Mouse (Mus musculus): ENCODE data around the gene Edn2. TPM values are rescaled to one million over a fixed set of nuclear protein-coding genes. Genes with fewer than 3 reads are reported as not detected.

The Edn2 gene
- polyA plus RNA-seq (2014; fragmentation: Nextera tagmentation; extraction: Ambion mirVana), result 0.32 TPM in 1 of 2 replicates, not detected in the other

DNA sequence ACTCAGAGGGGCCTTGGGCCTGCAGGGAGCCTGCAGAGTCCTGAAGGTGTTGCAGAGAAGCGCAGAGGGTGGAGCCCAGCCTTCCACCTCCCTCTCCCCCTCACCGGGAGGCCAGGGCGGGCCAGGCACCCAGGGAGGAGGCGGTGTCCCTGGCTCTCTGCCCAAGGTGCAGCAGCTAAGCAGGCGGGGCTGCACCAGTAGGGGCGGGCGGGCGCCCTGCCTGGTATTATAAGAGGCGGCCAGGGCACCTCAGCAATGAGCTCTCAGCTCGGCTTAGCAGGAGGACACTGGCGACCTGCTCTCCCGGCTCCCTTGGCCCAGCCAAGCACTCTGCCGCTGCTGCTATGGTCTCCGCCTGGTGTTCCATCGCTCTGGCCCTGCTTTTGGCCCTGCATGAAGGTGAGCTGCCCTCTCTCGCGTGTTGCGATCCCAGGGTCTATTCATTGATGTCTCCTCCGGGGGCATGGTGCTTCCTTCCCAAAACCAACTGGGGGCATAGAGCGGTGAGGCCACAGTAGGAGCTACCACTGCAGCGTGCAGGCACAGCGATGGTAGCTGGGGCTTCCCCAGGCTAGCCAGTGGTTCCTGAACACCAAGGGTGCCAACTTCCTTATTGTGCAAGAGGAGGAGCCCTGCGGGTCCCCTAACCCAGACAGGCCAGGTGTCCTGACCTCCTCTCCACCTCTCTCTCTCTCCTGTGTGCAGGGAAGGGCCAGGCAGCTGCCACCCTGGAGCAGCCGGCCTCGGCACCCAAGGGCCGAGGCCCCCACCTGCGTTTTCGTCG, at the start of gene Edn2:
TSS of gene Edn2 (plus strand) at position 41 of the 784 bp plus-strand sequence.
- Histone ChIP-seq H3K27ac (ENCODE audit: low read depth, low read length) (no peak within 1 kb of the TSS), H3K9me3 (ENCODE audit: control insufficient read depth, low read length) (no peaks in the 10 kb centered on the region), H3K4me1 (ENCODE audit: control insufficient read depth, insufficient read depth, low read length) (0 out of 2 replicates have a peak, but pooled peaks cover 2% of the 10 kb centered on the region), H3K36me3 (ENCODE audit: control insufficient read depth, insufficient read depth, low read length) (no peaks in the 10 kb centered on the region), H3K4me3 (ENCODE audit: low read depth, low read length) (no peak within 1 kb of the TSS), H3K4me2 (ENCODE audit: low read depth, low read length) (no peak within 1 kb of the TSS), H3K27me3 (ENCODE audit: control insufficient read depth, insufficient read depth, low read length) (no peaks in the 10 kb centered on the region), H3K9ac (replicated peaks; ENCODE audit: low read depth, low read length) (no peak within 1 kb of the TSS)
- no peak for ATAC-seq (ENCODE audit: low read depth)
- 43% methylated on average over 29 of the region's 29 CpGs for WGBS

DNA sequence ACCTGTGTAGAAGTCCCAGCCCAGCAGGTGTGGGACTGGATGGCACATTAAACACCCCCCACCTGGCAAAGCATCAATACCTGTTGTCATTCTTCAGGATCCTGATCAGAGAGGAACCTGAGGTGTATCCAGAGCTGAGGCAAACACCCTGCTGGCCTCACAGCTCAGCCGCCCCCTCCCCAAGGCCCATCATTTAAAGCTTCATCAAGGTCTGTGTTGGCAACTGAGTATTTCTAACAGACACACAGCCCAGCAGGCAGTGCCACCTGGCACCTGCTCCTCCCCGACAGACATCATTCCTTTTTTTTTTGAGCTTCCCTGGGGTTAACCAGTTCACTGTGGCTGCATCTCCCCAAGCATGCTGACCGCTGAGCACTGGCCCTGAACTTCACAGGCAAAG, 45.5 kb upstream of the Edn2 start:
- H3K9ac ChIP-seq (replicated peaks; ENCODE audit: low read depth, low read length), result no peak overlapping the region
- no peaks in the 10 kb centered on the region for H3K36me3 ChIP-seq (ENCODE audit: control insufficient read depth, insufficient read depth, low read length)
- no peak for ATAC-seq (ENCODE audit: low read depth)
- H3K27ac ChIP-seq (ENCODE audit: low read depth, low read length), result no peak overlapping the region
- H3K9me3 ChIP-seq (ENCODE audit: control insufficient read depth, low read length), result no peaks in the 10 kb centered on the region; the same call in 1 of the 2 replicates
- no peaks in the 10 kb centered on the region for H3K27me3 ChIP-seq (ENCODE audit: control insufficient read depth, insufficient read depth, low read length)
- no peaks in the 10 kb centered on the region for H3K4me1 ChIP-seq (ENCODE audit: control insufficient read depth, insufficient read depth, low read length)
- H3K4me3 ChIP-seq (ENCODE audit: low read depth, low read length), result no peak overlapping the region
- no peak overlapping the region for H3K4me2 ChIP-seq (ENCODE audit: low read depth, low read length)
- WGBS, result 73% methylated on average over 3 of the region's 3 CpGs

DNA sequence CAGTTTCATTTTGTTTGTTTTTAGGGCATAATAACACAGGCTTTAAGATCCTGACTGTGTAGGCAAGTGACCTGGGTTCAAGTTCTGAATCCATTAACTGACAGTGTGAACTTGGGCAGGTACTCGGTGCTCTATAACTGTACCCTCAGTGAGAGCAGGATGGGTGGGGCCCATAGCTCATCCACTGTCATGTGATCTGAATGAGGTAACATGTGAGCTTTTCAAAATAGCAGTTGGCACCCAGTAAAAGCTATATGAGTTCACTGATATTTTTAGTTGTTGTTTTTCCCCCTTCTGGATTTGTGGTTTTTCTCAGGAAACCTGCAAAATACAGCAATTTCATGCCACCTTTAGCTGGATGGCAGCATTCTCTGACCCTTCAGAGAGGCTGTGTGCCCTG, 44.7 kb upstream of the Edn2 start:
- H3K27ac ChIP-seq (ENCODE audit: low read depth, low read length), result no peak overlapping the region
- no peaks in the 10 kb centered on the region for H3K4me1 ChIP-seq (ENCODE audit: control insufficient read depth, insufficient read depth, low read length)
- no peaks in the 10 kb centered on the region for H3K36me3 ChIP-seq (ENCODE audit: control insufficient read depth, insufficient read depth, low read length)
- no peaks in the 10 kb centered on the region; the same call in 1 of the 2 replicates for H3K9me3 ChIP-seq (ENCODE audit: control insufficient read depth, low read length)
- 82% methylated on average over 1 of the region's 1 CpGs for WGBS
- no peak for ATAC-seq (ENCODE audit: low read depth)
- H3K9ac ChIP-seq (replicated peaks; ENCODE audit: low read depth, low read length), result no peak overlapping the region
- H3K27me3 ChIP-seq (ENCODE audit: control insufficient read depth, insufficient read depth, low read length), result no peaks in the 10 kb centered on the region
- no peak overlapping the region for H3K4me3 ChIP-seq (ENCODE audit: low read depth, low read length)
- H3K4me2 ChIP-seq (ENCODE audit: low read depth, low read length), result no peak overlapping the region

DNA sequence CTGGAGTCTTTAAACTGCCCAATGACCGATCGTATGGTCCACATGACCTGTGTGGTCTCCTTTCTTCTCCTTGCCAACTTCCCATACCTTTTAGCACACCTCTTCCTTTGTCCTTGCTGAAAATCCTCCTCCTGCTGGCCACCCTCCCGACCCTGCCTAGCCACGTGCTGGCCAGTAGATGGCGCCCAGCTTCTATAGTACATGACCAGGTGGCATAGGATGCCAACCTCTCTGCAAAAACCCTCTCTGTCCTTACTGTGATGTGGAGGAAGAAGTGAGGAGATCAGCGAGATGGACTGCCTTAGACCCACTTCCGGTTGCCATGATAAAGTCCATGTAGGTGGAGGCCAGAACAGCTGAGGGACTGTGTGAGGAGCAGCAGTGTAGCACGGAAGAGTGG, 40.7 kb upstream of the Edn2 start:
- ATAC-seq (ENCODE audit: low read depth), result no peak
- Histone ChIP-seq H3K4me3 (ENCODE audit: low read depth, low read length) (no peak overlapping the region), H3K9me3 (ENCODE audit: control insufficient read depth, low read length) (no peaks in the 10 kb centered on the region; the same call in 1 of the 2 replicates), H3K4me2 (ENCODE audit: low read depth, low read length) (no peak overlapping the region), H3K4me1 (ENCODE audit: control insufficient read depth, insufficient read depth, low read length) (no peaks in the 10 kb centered on the region), H3K36me3 (ENCODE audit: control insufficient read depth, insufficient read depth, low read length) (no peaks in the 10 kb centered on the region), H3K27me3 (ENCODE audit: control insufficient read depth, insufficient read depth, low read length) (no peaks in the 10 kb centered on the region), H3K27ac (ENCODE audit: low read depth, low read length) (no peak overlapping the region), H3K9ac (replicated peaks; ENCODE audit: low read depth, low read length) (no peak overlapping the region)
- 35% methylated on average over 8 of the region's 8 CpGs for WGBS

DNA sequence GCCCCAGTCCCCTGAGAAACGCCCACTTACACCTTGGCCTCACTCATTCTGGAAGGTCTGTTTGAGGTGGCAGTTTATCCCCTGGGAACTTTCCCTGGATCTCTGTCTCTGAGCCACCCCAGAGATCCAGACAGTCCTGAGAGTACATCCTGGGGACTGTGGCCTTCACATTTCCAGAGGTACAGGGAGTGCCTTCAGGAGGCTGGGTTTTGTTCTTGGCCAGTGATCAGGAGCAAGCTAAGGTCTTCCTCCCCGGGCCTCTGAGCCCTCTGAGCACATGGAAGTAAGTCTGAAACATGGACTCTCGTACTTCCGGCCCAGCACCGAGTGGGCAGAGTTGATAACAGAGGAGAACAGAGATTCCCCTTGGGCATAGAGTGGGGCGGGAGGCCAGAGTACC, 36.4 kb upstream of the Edn2 start:
- Histone ChIP-seq H3K4me2 (ENCODE audit: low read depth, low read length) (no peak overlapping the region), H3K9ac (replicated peaks; ENCODE audit: low read depth, low read length) (no peak overlapping the region), H3K27ac (ENCODE audit: low read depth, low read length) (no peak overlapping the region), H3K27me3 (ENCODE audit: control insufficient read depth, insufficient read depth, low read length) (no peaks in the 10 kb centered on the region), H3K4me3 (ENCODE audit: low read depth, low read length) (no peak overlapping the region), H3K4me1 (ENCODE audit: control insufficient read depth, insufficient read depth, low read length) (no peaks in the 10 kb centered on the region), H3K9me3 (ENCODE audit: control insufficient read depth, low read length) (no peaks in the 10 kb centered on the region), H3K36me3 (ENCODE audit: control insufficient read depth, insufficient read depth, low read length) (no peaks in the 10 kb centered on the region)
- 84% methylated on average over 6 of the region's 6 CpGs for WGBS
- no peak for ATAC-seq (ENCODE audit: low read depth)

DNA sequence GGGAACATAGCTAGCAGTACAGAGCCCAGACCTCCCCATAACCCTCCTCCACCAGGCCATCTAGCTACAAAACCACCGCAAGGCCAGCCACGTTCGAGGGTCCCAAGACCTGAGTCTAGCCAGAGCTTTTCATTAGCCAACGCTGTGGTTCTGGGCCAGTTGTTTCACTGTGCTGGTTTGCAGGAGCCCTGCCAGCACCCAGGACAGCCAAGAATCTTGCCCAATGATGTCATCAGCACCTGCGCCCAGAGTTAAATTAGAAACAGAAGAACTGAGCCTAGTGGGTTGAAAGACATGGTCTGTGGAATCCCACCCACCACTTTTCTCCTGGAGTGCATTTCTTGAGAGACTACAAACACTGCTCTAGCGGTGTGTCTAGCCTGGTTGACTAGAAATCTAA, 35.0 kb upstream of the Edn2 start:
- Histone ChIP-seq H3K4me3 (ENCODE audit: low read depth, low read length) (no peak overlapping the region), H3K9ac (replicated peaks; ENCODE audit: low read depth, low read length) (no peak overlapping the region), H3K9me3 (ENCODE audit: control insufficient read depth, low read length) (no peaks in the 10 kb centered on the region), H3K36me3 (ENCODE audit: control insufficient read depth, insufficient read depth, low read length) (no peaks in the 10 kb centered on the region), H3K27ac (ENCODE audit: low read depth, low read length) (no peak overlapping the region), H3K27me3 (ENCODE audit: control insufficient read depth, insufficient read depth, low read length) (no peaks in the 10 kb centered on the region), H3K4me1 (ENCODE audit: control insufficient read depth, insufficient read depth, low read length) (no peaks in the 10 kb centered on the region), H3K4me2 (ENCODE audit: low read depth, low read length) (no peak overlapping the region)
- ATAC-seq (ENCODE audit: low read depth), result no peak
- WGBS, result 92% methylated on average over 6 of the region's 6 CpGs

DNA sequence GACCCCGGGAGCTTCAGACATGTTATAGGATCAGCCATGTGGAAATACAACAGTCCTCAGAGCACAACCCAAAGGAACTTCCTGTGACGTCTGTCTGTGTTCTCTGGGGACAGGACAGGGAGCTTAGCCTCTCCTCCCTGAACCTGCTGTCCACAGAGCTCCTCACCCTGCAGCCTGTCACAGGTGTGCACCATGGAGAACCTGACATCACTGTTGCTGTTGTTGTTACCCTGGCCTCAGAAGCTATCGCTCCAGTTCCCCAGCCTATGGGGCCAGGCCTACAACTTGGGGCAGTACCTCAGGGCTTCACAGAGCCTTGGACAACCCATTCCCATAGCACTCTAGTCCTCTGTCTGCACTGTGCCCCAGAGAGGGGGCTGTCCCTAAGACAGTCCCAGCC, 33.7 kb upstream of the Edn2 start:
- H3K27ac ChIP-seq (ENCODE audit: low read depth, low read length), result no peak overlapping the region
- no peak overlapping the region for H3K4me3 ChIP-seq (ENCODE audit: low read depth, low read length)
- H3K9ac ChIP-seq (replicated peaks; ENCODE audit: low read depth, low read length), result no peak overlapping the region
- no peaks in the 10 kb centered on the region for H3K27me3 ChIP-seq (ENCODE audit: control insufficient read depth, insufficient read depth, low read length)
- no peak for ATAC-seq (ENCODE audit: low read depth)
- H3K36me3 ChIP-seq (ENCODE audit: control insufficient read depth, insufficient read depth, low read length), result no peaks in the 10 kb centered on the region
- no peak overlapping the region for H3K4me2 ChIP-seq (ENCODE audit: low read depth, low read length)
- 88% methylated on average over 3 of the region's 3 CpGs for whole genome bisulfite sequencing
- no peaks in the 10 kb centered on the region for H3K9me3 ChIP-seq (ENCODE audit: control insufficient read depth, low read length)
- no peaks in the 10 kb centered on the region for H3K4me1 ChIP-seq (ENCODE audit: control insufficient read depth, insufficient read depth, low read length)

DNA sequence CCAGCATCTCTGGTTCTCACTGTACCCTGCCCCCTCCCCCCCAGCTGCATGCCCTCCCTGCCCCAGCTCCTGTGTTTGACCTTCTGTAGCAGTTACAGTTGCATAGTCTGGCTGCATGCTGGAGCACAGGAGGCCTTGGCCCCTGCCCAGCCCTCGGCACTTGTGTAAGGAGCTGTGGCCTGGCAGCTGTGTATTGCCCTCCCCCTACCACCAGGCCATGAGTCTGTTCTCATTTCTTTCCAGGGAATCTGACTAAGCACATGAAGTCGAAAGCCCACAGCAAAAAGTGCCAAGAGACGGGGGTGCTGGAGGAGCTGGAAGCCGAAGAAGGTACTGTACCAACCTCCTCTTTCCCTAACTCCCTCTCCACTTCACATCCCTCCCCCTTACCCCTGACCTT, 33.0 kb upstream of the Edn2 start:
- no peak overlapping the region for H3K4me2 ChIP-seq (ENCODE audit: low read depth, low read length)
- WGBS, result 77% methylated on average over 4 of the region's 4 CpGs
- no peak overlapping the region for H3K27ac ChIP-seq (ENCODE audit: low read depth, low read length)

DNA sequence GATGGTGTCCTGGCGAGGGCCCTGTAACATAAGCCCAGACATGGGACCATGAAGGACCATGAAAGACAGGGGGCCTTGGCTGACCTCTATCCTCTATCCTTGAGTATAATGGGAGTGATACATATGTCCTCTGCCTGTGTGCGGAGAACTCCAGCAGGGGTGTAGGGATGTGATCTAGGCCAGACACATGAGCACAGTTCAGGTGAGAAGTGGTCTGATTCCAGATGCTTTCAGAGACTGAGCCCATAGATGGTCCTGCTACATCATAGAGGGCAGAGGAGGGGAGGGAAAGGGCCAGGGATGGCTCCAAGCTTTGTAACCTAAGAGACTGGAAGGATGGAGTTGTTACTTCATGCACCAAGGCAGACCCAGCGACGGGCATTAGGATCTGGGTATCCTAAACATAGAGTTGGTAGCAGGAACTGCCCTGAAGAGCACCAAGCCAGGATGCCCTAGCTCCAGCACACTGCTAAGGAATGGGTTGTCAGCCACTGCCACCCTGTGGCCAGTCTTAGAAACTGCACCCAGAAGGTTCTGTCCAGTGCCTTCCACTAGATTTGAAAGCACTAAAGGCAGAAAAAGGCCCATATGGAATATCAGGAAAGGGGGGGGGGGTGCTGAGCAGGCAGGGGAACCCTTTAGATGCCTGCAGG, 31.6 kb upstream of the Edn2 start:
- Histone ChIP-seq H3K27ac (ENCODE audit: low read depth, low read length) (no peak overlapping the region), H3K27me3 (ENCODE audit: control insufficient read depth, insufficient read depth, low read length) (no peaks in the 10 kb centered on the region), H3K9me3 (ENCODE audit: control insufficient read depth, low read length) (no peaks in the 10 kb centered on the region), H3K9ac (replicated peaks; ENCODE audit: low read depth, low read length) (no peak overlapping the region), H3K4me2 (ENCODE audit: low read depth, low read length) (no peak overlapping the region), H3K36me3 (ENCODE audit: control insufficient read depth, insufficient read depth, low read length) (no peaks in the 10 kb centered on the region), H3K4me1 (ENCODE audit: control insufficient read depth, insufficient read depth, low read length) (no peaks in the 10 kb centered on the region), H3K4me3 (ENCODE audit: low read depth, low read length) (no peak overlapping the region)
- peak; percentile 85 for ATAC-seq (ENCODE audit: low read depth)
- 46% methylated on average over 4 of the region's 4 CpGs for WGBS

More for the DNA sequence above, 33.0 kb upstream of the Edn2 start:
- ATAC-seq (ENCODE audit: low read depth), result no peak
- Histone ChIP-seq H3K27me3 (ENCODE audit: control insufficient read depth, insufficient read depth, low read length) (no peaks in the 10 kb centered on the region), H3K36me3 (ENCODE audit: control insufficient read depth, insufficient read depth, low read length) (no peaks in the 10 kb centered on the region), H3K9me3 (ENCODE audit: control insufficient read depth, low read length) (no peaks in the 10 kb centered on the region), H3K4me1 (ENCODE audit: control insufficient read depth, insufficient read depth, low read length) (no peaks in the 10 kb centered on the region), H3K4me3 (ENCODE audit: low read depth, low read length) (no peak overlapping the region), H3K9ac (replicated peaks; ENCODE audit: low read depth, low read length) (no peak overlapping the region)
